Mouse (Mus musculus): Measurements from ENCODE around the gene Izumo1r. TPM values are rescaled to one million over a fixed set of nuclear protein-coding genes. Genes with fewer than 3 reads are reported as not detected.
"Not testable (repeated sequence)": the region's sequence is repeated elsewhere in the genome, so short reads cannot be mapped to it uniquely, and the experiment has no call there.

The Izumo1r gene
- total RNA-seq, 2 experiments from 2014 or later, result not detected

DNA sequence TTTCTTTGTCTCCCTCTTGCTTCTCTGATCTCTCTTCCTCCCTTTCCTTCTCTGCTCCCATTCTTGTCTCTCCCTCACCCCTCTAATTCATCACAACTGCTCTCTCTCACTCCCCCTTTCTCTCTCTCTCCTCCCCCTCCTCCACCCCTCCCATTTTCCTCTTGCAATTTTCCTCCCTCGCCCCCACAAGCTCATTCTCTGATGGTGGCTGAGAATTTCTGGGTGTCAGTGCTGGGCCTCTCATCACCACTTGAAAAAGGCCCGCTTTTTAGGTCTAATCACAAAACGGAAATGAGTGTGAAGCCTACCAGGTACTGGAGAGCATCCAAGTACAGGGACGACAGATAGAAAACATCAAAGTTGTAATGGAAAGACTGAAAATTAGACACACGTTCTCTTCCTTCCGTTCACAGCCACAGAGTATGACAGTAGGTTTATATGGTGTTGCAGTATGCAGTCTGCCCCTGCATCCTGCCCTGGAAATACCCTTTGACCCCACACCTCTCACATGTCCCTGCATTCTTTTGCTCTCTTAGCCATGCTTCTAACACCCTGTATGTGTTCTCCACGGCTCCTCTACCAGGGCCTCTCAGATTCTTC is 4.2 kb upstream of the Izumo1r start:
- DNase-seq, result no peak
- intact Hi-C loops (cut with DNase I), result no loop called here

DNA sequence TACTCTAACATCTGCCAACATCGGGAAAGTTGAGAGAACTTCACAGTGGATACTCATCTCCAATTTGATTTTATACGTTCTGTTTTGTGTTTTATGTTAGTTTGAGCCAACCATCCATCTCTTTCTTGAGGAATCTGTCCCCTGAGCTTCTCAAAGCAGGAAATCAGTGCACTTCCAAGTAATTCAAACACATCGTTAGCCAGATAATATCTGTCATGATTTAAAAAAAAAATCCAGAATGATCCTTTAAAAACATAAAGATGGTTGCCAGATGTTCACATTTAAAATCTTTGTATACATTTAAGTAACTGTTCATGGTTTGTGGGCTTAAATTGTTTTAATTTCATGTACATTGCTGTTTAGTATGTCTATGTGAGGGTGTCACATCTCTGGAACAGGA is 2.2 kb upstream of the Izumo1r start:
- intact Hi-C loops (cut with DNase I), result no loop called here
- no peak for DNase-seq

- intact Hi-C loops (cut with DNase I), result no loop called here
- no peak for DNase-seq
Measured at GRCm38 (mm10) chr9:14904741-14905475, 1.2 kb upstream of the Izumo1r start.

- intact Hi-C loops (cut with DNase I), result no loop called here
- no peak for DNase-seq
Measured at GRCm38 (mm10) chr9:14903006-14903405, 743 bp downstream of the Izumo1r start.

- DNase-seq, result no peak
Measured at GRCm38 (mm10) chr9:14902416-14902815, 1.3 kb downstream of the Izumo1r start.

GRCm38 (mm10) chr9:14901757-14902156 is 2.0 kb downstream of the Izumo1r start:
- intact Hi-C loops (cut with DNase I), result no loop called here
- DNase-seq, result no peak

More at GRCm38 (mm10) chr9:14902416-14902815, 1.3 kb downstream of the Izumo1r start:
- intact Hi-C loops (cut with DNase I), result no loop called here

DNA sequence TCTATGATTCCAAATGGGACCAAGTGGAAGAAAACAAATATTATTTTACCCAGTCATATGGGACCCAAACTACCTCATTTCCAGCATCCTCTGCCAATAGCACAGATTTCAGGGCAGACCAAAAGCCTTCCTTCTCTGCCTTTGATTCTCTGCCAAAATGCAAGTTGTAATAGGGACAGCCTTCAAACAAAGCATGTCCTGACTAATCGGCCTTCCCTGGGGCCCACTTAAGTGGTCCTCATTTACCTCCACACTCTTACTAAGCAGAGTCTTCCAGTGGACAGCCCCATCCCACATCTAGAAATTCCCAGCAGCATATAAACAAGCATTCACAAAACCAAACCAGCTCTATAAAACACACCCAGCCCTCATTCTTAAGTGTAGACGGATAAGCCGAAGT is 6.6 kb downstream of the Izumo1r start:
- no peak for DNase-seq
- intact Hi-C loops (cut with DNase I), result no loop called here

- DNase-seq, result no peak
- intact Hi-C loops (cut with DNase I), result no loop called here
Measured at GRCm38 (mm10) chr9:14895237-14895835, 8.4 kb downstream of the Izumo1r start.

GRCm38 (mm10) chr9:14894628-14895027 is 9.1 kb downstream of the Izumo1r start:
- intact Hi-C loops (cut with DNase I), result no loop called here
- no peak for DNase-seq

DNA sequence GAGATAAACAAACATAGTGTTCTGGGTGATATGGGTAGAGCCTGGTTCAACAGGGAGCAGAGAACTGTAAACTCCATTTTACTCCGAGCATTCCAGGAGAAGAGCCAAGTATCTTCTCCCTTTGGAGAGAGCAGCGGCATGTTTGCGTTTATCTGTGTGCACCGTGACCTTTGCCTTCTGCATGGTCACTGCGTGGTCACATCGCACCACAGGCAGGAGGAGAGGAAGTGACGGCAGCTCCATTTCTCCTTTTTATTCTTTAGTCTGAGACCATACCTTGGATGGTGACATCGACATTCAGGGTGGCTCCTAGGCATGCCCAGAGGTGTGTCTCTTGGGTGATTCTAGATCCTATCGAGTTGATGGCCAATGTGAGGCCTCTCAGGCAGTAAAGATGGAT is 10.4 kb downstream of the Izumo1r start:
- intact Hi-C loops (cut with DNase I), result no loop called here
- no peak for DNase-seq

GRCm38 (mm10) chr9:14891891-14892290 is 11.9 kb downstream of the Izumo1r start:
- intact Hi-C loops (cut with DNase I), result no loop called here

GRCm38 (mm10) chr9:14890699-14891098 is 13.1 kb downstream of the Izumo1r start:
- intact Hi-C loops (cut with DNase I), result no loop called here
- DNase-seq, result no peak

More at GRCm38 (mm10) chr9:14891891-14892290, 11.9 kb downstream of the Izumo1r start:
- no peak for DNase-seq

GRCm38 (mm10) chr9:14888671-14889070 is 15.1 kb downstream of the Izumo1r start:
- intact Hi-C loops (cut with DNase I), result no loop called here
- no peak for DNase-seq

- no peak for DNase-seq
- intact Hi-C loops (cut with DNase I), result no loop called here
Measured at GRCm38 (mm10) chr9:14887787-14888382, 15.9 kb downstream of the Izumo1r start.

DNA sequence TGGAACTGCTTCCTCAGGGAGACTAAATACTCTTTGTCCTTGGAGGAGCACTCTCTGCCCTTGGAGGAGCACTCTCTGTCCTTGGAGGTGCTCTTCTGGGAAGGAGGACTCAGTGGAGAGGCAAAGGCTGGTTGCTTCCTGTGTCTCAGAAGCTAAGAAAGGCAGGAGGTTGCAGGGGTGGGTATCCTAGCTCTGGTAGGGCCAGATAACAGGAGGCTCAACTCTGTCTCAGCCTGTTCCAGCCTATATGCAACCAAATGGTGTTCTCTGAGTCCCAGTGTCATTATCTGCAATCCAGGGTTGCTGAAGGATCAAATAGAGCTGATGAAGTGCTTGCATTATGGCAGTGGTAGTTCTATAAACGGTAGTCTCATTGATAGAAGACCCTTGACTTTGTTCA is 17.8 kb downstream of the Izumo1r start:
- no peak for DNase-seq
- intact Hi-C loops (cut with DNase I), result no loop called here

DNA sequence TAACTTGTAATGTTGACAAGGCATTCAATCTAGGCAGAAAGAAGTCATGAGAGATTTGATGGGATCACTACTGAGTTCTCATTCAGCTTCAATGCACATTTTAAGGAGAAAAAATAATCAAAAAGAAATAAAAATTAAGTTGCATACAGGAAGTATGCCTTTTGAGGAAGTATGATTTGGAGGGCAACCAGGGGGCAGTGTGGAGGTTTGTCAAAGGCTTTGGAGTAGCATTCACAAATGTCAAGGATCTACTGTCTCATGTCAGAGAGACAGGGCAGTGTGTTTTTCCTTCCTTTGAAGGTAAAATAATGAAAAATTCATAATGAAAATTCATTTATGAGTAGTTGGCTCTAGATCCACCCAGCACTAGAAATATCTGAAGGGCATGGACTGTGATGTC is 18.6 kb downstream of the Izumo1r start:
- no peak for DNase-seq
- intact Hi-C loops (cut with DNase I), result no loop called here

DNA sequence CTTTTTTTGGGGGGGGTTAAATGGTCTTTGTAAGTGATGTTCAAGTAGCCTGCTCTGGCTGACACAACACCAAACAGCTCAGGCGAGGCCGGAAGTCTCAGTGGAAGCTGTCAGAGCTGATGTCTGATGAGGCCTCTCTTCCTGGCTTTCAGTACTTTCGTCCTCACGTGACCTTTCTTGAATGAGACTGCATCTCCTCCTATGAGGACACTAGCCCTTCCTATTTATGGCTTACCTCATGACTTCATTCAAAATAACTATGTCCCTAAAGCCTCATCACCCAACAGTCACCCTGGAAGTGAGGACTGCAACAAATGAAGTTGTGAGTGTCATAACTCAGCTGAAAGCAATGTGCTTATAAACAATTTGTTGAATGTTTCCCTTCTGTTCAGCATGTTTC is 19.1 kb downstream of the Izumo1r start:
- intact Hi-C loops (cut with DNase I), result no loop called here
- DNase-seq, result no peak

- DNase-seq; intact Hi-C loops (cut with DNase I): not testable (repeated sequence)
Measured at GRCm38 (mm10) chr9:14876566-14876965, 27.2 kb downstream of the Izumo1r start.

GRCm38 (mm10) chr9:14875743-14876507 is 27.8 kb downstream of the Izumo1r start:
- no peak for DNase-seq
- intact Hi-C loops (cut with DNase I), result no loop called here

- DNase-seq, result no peak
- intact Hi-C loops (cut with DNase I), result no loop called here
Measured at GRCm38 (mm10) chr9:14872181-14872930, 31.4 kb downstream of the Izumo1r start.

Data from heart, postnatal 36 days (tissue).